Mouse (Mus musculus): ENCODE results near the gene Cstf2t.

DNA sequence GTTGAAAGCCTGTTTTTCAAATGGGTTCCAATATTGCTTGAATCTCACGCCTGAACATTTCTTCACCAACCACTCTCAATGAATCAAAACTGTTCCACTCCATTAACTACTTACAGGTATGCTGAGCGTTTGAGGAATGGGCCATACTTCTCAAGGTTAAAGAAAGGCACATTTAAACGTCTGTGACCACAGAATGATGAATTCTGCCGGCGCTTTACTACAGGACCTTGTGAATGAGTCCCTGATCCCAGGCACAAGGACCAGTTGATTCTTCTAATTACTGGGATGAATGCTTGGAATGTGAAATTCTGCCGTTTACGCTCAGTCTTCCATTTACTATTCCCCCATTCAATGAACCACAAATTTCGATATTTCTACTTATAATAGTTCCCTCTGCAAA is 50.0 kb downstream of the Cstf2t start:
- TF ChIP-seq CTCF (IDR thresholded peaks at IDR 0.05; ENCODE audit: low read depth, low read length), result no peak
- TF ChIP-seq POLR2A (IDR thresholded peaks at IDR 0.05; ENCODE audit: borderline replicate concordance, low read depth, low read length), result no peak

All from bone marrow macrophage, adult 2 months (primary cell).